Mouse (Mus musculus) thymus, adult 2 months (tissue): ENCODE data around the gene Ocrl.

Source experiments
- CTCF ChIP-seq: fragments of 200-500 bp; IDR thresholded peaks from 2 replicates; pipeline ENCODE4 v1.5.1; 2012; ENCODE audit warnings: mild to moderate bottlenecking, control low read depth, low read length, moderate library complexity, borderline replicate concordance; ENCODE audit not compliant: control insufficient read depth, poor library complexity, insufficient read depth; ENCODE audit errors: extremely low read depth
- POLR2A ChIP-seq: fragments of 200-500 bp; IDR thresholded peaks from 2 replicates; pipeline ENCODE4 v1.6.1; 2012; ENCODE audit warnings: mild to moderate bottlenecking, low read length, control low read depth, moderate library complexity; ENCODE audit not compliant: control insufficient read depth, poor library complexity, insufficient read depth; ENCODE audit errors: extremely low read depth

- TF ChIP-seq CTCF (no peak), POLR2A (no peak)
Measured at GRCm38 (mm10) chrX:47891243-47891906, 20.8 kb upstream of the Ocrl start.
